Mouse (Mus musculus) neural tube, embryonic 11.5 days (tissue): ENCODE data around the gene Trpc4ap. TPM values are rescaled to one million over a fixed set of nuclear protein-coding genes. Genes with fewer than 3 reads are reported as not detected.

Experiments
- ATAC-seq: fragments of 200-750 bp; cut with Nextera tagmentation; 2 replicates; pipeline ENCODE4 v1.8.0; 2017; ENCODE audit warnings: moderate number of reproducible peaks, mild to moderate bottlenecking, moderate TSS enrichment, moderate library complexity; ENCODE audit not compliant: insufficient read depth, low FRiP score, low TSS enrichment
- DNase-seq: peaks from one replicate; pipeline ENCODE4 v3.0.0-alpha.2; 2015; ENCODE audit warnings: low spot score
- H3K27ac ChIP-seq: fragments of 300-500 bp; sonication (generic); 2 replicates; pipeline ENCODE4 v1.5.1; 2014; ENCODE audit warnings: low read depth, mild to moderate bottlenecking, low read length
- H3K27me3 ChIP-seq: fragments of 300-500 bp; sonication (generic); 2 replicates; pipeline ENCODE4 v1.6.1; 2014; ENCODE audit warnings: mild to moderate bottlenecking, low read length, mixed read lengths; ENCODE audit not compliant: control insufficient read depth, insufficient read depth
- H3K36me3 ChIP-seq: fragments of 300-500 bp; sonication (generic); 2 replicates; pipeline ENCODE4 v1.6.1; 2014; ENCODE audit warnings: mild to moderate bottlenecking, low read length, moderate library complexity, mixed read lengths; ENCODE audit not compliant: control insufficient read depth, insufficient read depth
- H3K4me1 ChIP-seq: fragments of 300-500 bp; sonication (generic); 2 replicates; pipeline ENCODE4 v1.6.1; 2014; ENCODE audit warnings: low read length, mixed read lengths; ENCODE audit not compliant: control insufficient read depth, insufficient read depth
- H3K4me2 ChIP-seq: fragments of 300-500 bp; sonication (generic); 2 replicates; pipeline ENCODE4 v1.6.1; 2014; ENCODE audit warnings: low read depth, mild to moderate bottlenecking, moderate library complexity
- H3K4me3 ChIP-seq: fragments of 300-500 bp; sonication (generic); 2 replicates; pipeline ENCODE4 v1.5.1; 2014; ENCODE audit warnings: low read depth, low read length
- H3K9ac ChIP-seq: fragments of 300-500 bp; sonication (generic); 2 replicates; pipeline ENCODE4 v1.6.1; 2014; ENCODE audit warnings: mild to moderate bottlenecking, low read length
- H3K9me3 ChIP-seq: fragments of 300-500 bp; sonication (generic); 2 replicates; pipeline ENCODE4 v1.6.1; 2016; ENCODE audit warnings: low read length; ENCODE audit not compliant: control insufficient read depth
- WGBS: fragments of 180-500 bp; shearing (Covaris S2); extraction: QIAGEN DNeasy Blood & Tissue Kit; methylation state at CpG from one replicate; pipeline ENCODE4 v1.1.7; 2014; 5-methylcytosine and 5-hydroxymethylcytosine counted together
- polyA plus RNA-seq: library from polyadenylated mRNA; unstranded; fragments of >200 nt; fragmentation: Nextera tagmentation; extraction: Ambion mirVana; gene quantifications from 2 replicates; pipeline ENCODE4 v1.2.1, GENCODE M21; 2014

Gene Trpc4ap
- polyA plus RNA-seq, 1 experiment from 2014 or later, result 166 TPM

DNA sequence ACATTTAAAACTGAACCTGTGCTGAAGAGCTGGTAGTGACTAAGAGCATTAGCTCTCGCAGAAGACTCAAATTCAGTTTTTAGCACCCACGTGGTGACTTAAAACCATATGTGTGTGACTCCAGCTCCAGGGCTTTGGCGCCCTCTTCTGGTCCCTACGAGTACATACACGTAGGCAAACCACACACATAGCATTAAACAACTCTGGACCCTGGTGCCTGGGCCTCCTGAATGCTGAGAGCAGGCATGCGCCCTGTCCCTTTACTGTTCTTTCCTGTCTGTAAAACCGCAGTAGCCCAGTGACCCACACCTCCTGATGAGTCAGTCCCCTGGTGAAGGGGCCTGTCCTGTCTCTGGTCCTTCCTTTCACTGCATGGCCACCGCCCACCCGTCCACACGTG is 67.5 kb downstream of the Trpc4ap start:
- Histone ChIP-seq H3K36me3 (no peaks in the 10 kb centered on the region), H3K9me3 (no peaks in the 10 kb centered on the region), H3K9ac (no peak overlapping the region), H3K4me1 (peaks cover under 1% of the 10 kb centered on the region; the same call in 1 of the 2 replicates), H3K4me2 (no peak overlapping the region), H3K4me3 (no peak overlapping the region), H3K27me3 (peaks cover 24% of the 10 kb centered on the region), H3K27ac (no peak overlapping the region)
- no peak for ATAC-seq
- peak; percentile 59 for DNase-seq
- 39% methylated on average over 10 of the region's 10 CpGs for WGBS

DNA sequence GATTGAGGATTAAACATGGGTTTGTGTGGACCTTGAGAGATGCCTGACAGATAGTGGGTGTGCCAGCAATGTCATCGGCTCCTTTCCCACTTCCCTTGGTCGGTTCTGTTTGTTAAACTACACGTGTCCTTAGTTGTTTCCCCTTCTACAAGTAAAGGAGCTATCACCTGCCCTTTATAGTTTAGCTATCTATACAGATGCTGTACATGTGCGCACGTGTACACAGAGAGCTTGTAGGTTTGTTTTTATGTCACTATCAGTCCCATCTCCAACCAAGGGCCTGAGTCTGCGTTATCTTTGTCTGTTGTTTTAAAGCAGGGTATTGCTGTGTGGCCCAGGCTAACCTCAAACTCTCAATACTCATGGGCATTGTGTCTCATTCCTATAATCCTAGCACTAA is 68.2 kb downstream of the Trpc4ap start:
- Histone ChIP-seq H3K27ac (no peak overlapping the region), H3K4me2 (no peak overlapping the region), H3K9ac (no peak overlapping the region), H3K36me3 (no peaks in the 10 kb centered on the region), H3K4me3 (no peak overlapping the region), H3K27me3 (peaks cover 18% of the 10 kb centered on the region), H3K4me1 (no peaks in the 10 kb centered on the region), H3K9me3 (no peaks in the 10 kb centered on the region)
- DNase-seq (no peak), ATAC-seq (no peak)
- WGBS, result 90% methylated on average over 6 of the region's 6 CpGs

DNA sequence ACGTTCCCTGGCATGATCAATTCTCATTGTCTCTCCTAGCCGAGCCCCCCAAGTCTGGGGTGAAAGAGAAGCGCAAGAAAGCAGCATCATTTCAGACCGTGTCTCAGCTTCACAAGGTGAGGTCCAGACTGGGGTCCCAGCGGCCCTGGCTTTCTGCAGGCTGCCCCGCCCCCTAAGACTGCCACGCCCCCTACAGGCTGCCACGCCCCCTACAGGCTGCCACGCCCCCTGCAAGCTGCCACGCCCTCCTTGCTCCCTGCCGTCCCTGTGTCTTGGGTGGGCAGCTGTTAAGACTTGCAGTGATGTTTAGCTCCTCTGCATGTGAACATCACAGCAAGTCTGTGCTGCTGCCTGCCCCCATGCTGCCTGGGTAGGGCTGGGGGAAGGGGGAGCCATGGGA is 69.6 kb downstream of the Trpc4ap start:
- DNase-seq, result no peak
- no peak overlapping the region for H3K27ac ChIP-seq
- ATAC-seq, result no peak
- no peaks in the 10 kb centered on the region for H3K36me3 ChIP-seq
- peaks cover 4% of the 10 kb centered on the region; the same call in 1 of the 2 replicates for H3K27me3 ChIP-seq
- no peak overlapping the region for H3K4me2 ChIP-seq
- WGBS, result 28% methylated on average over 10 of the region's 11 CpGs
- H3K4me1 ChIP-seq, result no peaks in the 10 kb centered on the region
- H3K9ac ChIP-seq, result no peak overlapping the region
- H3K9me3 ChIP-seq, result no peaks in the 10 kb centered on the region
- H3K4me3 ChIP-seq, result no peak overlapping the region

DNA sequence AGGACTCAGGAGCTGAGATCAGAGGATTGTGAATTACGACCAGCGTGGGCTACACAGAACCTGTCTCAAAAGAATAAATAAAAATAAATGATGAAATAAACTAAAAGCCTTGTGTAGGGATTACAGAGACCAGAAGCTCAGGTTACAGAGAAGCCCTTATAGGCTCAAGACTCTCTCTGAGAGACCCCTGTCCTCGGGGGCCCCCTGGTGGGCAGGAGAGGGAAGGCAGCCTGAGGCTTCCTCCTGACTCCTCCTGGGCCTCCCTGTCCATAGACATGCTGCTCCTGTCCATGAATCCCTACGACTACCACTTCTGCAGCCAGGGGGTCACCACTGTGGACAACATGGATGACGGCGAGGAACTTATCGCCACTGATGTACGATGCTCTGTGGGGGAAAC is 72.4 kb downstream of the Trpc4ap start:
- H3K4me1 ChIP-seq, result no peaks in the 10 kb centered on the region
- ATAC-seq, result peak; percentile 31; the same call in 1 of the 2 replicates
- no peak overlapping the region for H3K4me2 ChIP-seq
- WGBS, result 17% methylated on average over 8 of the region's 8 CpGs
- no peak overlapping the region for H3K4me3 ChIP-seq
- peak; percentile 87 for DNase-seq
- no peaks in the 10 kb centered on the region for H3K36me3 ChIP-seq
- no peaks in the 10 kb centered on the region for H3K27me3 ChIP-seq
- no peaks in the 10 kb centered on the region for H3K9me3 ChIP-seq
- H3K9ac ChIP-seq, result no peak overlapping the region
- H3K27ac ChIP-seq, result no peak overlapping the region

DNA sequence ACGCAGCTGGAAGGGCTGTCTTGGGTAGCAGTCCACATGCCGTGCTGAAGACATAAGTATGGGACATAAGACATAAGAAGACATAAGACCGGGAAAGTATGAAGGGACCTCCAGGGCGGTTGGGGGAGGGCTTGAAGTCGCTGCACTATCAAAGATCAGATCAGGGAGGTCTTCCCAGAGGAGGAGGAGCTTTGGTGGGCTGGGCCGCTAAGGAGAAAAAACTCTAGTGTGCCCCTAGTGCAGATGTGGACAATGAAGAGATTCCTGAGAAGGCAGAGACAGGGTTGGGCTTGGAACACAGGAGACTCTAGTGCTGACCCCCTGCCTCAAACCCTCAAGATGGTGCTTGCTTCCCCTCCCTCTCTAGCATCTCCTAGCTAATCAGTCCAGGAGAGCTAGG is 75.2 kb downstream of the Trpc4ap start:
- Histone ChIP-seq H3K27me3 (no peaks in the 10 kb centered on the region), H3K9me3 (no peaks in the 10 kb centered on the region), H3K9ac (no peak overlapping the region), H3K4me2 (no peak overlapping the region), H3K36me3 (no peaks in the 10 kb centered on the region), H3K4me1 (no peaks in the 10 kb centered on the region), H3K4me3 (no peak overlapping the region), H3K27ac (no peak overlapping the region)
- no peak for ATAC-seq
- 64% methylated on average over 6 of the region's 6 CpGs for WGBS
- no peak for DNase-seq

DNA sequence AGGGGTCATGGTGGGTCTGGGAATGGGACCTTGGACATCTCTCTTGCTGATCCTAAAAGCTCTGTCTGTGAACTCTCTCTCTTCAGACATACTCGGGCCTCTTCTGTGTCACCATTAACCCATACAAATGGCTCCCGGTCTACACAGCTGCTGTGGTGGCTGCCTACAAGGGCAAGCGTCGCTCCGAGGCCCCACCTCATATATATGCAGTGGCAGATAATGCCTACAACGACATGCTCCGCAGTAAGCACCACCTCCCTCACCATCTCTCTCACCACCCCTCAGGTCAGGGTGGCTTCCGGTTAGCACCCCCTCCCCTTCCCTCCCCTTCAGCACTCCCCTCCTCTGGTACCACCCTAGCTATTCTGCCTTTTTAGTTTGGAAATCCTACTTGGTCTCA is 78.2 kb downstream of the Trpc4ap start:
- no peaks in the 10 kb centered on the region for H3K27me3 ChIP-seq
- WGBS, result 69% methylated on average over 8 of the region's 8 CpGs
- H3K4me3 ChIP-seq, result no peak overlapping the region

DNA sequence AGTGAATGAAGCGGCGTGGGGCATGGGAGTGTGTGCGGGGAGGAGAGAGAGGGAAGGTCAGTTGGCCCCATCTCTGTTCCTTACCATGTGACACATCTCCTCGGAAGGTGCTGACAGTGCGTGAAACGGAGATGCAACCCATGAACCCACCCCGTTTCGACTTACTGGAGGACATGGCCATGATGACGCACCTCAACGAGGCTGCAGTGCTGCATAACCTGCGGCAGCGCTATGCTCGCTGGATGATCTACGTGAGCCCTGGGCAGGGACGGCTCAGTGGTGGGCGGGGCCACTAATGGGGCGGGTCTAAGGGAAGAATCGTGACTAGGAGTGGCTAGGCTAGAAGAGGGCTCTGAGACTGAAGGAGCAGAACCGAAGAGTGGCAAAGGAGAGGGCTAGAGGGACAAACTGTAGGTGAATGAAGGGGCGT is 78.8 kb downstream of the Trpc4ap start:
- peak; percentile 66 for DNase-seq
- H3K4me2 ChIP-seq, result peak overlapping the region; percentile 39
- no peak overlapping the region for H3K27ac ChIP-seq
- 6% methylated on average over 19 of the region's 20 CpGs for WGBS
- H3K9ac ChIP-seq, result 0 out of 2 replicates have a peak overlapping the region, but pooled peaks have one; percentile 23
- no peaks in the 10 kb centered on the region for H3K27me3 ChIP-seq
- peak overlapping the region; percentile 12; the same call in 1 of the 2 replicates for H3K4me3 ChIP-seq
- ATAC-seq, result no peak
- H3K4me1 ChIP-seq, result no peaks in the 10 kb centered on the region
- no peaks in the 10 kb centered on the region for H3K36me3 ChIP-seq
- H3K9me3 ChIP-seq, result no peaks in the 10 kb centered on the region

More for the DNA sequence above, 78.2 kb downstream of the Trpc4ap start:
- Histone ChIP-seq H3K4me1 (no peaks in the 10 kb centered on the region), H3K4me2 (peak overlapping the region; percentile 39; the same call in 1 of the 2 replicates), H3K9me3 (no peaks in the 10 kb centered on the region), H3K27ac (no peak overlapping the region), H3K9ac (no peak overlapping the region), H3K36me3 (no peaks in the 10 kb centered on the region)
- no peak for DNase-seq
- ATAC-seq, result no peak

DNA sequence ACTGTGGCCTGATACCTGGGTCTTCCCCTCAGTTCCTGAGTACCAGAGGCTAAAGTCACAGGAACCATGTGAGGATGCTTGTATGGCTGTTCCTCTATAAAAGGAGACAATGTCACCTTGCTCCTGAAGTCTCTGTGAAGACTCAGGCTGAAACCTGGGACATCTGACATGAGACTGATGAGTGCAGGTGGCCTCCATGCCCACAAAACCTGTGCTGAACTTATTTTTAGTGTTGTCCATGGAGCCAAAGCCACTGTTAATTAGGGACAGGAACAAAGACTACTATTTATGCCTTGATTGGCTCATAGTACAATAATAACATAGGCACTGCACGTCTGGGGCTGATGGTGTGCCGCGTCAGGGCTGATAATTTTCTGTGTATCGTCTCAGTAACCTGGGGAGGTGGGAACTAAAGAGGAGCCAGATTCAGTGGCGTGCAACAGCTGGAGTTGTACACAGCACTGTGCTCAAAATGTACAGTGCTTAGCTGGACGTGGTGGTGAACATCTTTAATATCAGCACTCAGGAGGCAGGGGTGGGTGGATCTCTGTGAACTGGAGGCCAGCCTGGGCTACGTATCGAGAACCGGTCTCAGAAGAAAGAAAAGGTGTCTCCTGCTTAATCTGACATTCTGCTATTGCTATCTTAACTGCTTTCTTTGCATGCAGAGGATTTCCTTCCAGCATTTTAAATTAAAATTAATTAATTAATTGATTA is 80.2 kb downstream of the Trpc4ap start:
- DNase-seq, result no peak
- Histone ChIP-seq H3K27me3 (no peaks in the 10 kb centered on the region), H3K4me3 (no peak overlapping the region), H3K36me3 (no peaks in the 10 kb centered on the region), H3K9me3 (no peaks in the 10 kb centered on the region), H3K4me1 (no peaks in the 10 kb centered on the region), H3K27ac (no peak overlapping the region), H3K9ac (no peak overlapping the region), H3K4me2 (no peak overlapping the region)
- 85% methylated on average over 9 of the region's 9 CpGs for WGBS
- no peak for ATAC-seq

DNA sequence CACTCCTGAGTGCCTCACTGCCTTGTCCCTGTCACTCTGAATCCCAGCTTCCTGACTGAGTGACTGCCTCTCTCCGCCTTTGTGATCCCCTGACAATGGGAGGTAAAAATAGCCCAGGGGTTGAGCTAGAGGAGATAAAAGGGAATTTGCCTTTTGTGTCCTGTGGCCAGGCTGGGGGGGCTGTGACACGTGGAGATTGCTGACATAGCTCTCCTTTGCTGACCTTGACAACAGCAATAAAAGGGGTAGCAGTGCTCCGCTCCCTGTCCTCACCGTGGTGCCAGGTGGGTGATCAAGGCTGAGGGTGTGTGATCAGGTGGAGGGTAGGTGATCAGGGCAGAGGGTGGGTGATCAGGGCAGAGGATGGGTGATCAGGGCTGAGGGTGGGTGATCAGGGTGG is 81.2 kb downstream of the Trpc4ap start, which contains the start of gene Myh7b:
TSS of gene Myh7b (plus strand) at position 235 of the 400 bp plus-strand sequence.
- no peak for ATAC-seq
- no peak within 1 kb of the TSS for H3K4me3 ChIP-seq
- H3K36me3 ChIP-seq, result no peaks in the 10 kb centered on the region
- DNase-seq, result no peak
- no peak within 1 kb of the TSS for H3K9ac ChIP-seq
- H3K27ac ChIP-seq, result no peak within 1 kb of the TSS
- no peaks in the 10 kb centered on the region for H3K27me3 ChIP-seq
- H3K4me1 ChIP-seq, result no peaks in the 10 kb centered on the region
- H3K9me3 ChIP-seq, result no peaks in the 10 kb centered on the region
- no peak within 1 kb of the TSS for H3K4me2 ChIP-seq
- WGBS, result 36% methylated on average over 4 of the region's 4 CpGs
